Mouse (Mus musculus) myocyte (in vitro differentiated cells): ENCODE results near the gene Mtmr12.

ENCODE experiments used
- E2F4 ChIP-seq: IDR thresholded peaks from one replicate; pipeline ENCODE4 v1.6.1; 2011; ENCODE audit warnings: mild to moderate bottlenecking, control low read depth, moderate library complexity; ENCODE audit not compliant: insufficient read depth
- MAX ChIP-seq: IDR thresholded peaks from one replicate; pipeline ENCODE4 v1.6.1; 2011; ENCODE audit warnings: low read depth, mild to moderate bottlenecking, control low read depth
- MYOD1 ChIP-seq, 3 experiments: IDR thresholded peaks; one replicate each; pipeline ENCODE4 v1.6.1; 2011; ENCODE audit warnings: control low read depth in 2 of 3, low read depth in 2 of 3, mild to moderate bottlenecking in 2 of 3, moderate library complexity in 1 of 3; ENCODE audit not compliant: insufficient read length in 2 of 3, control insufficient read depth in 1 of 3
- MYOG ChIP-seq, 3 experiments: IDR thresholded peaks; one replicate each; pipeline ENCODE4 v1.6.1; 2011; ENCODE audit warnings: control low read depth in 2 of 3, low read depth in 2 of 3, mild to moderate bottlenecking in 2 of 3; ENCODE audit not compliant: insufficient read length in 2 of 3, control insufficient read depth in 1 of 3, insufficient read depth in 1 of 3
- POLR2A ChIP-seq: IDR thresholded peaks from one replicate; pipeline ENCODE4 v1.6.1; 2011; ENCODE audit warnings: low read depth, mild to moderate bottlenecking, control low read depth, moderate library complexity; ENCODE audit not compliant: insufficient read length
- POLR2AphosphoS2 ChIP-seq: IDR thresholded peaks from one replicate; pipeline ENCODE4 v1.6.1; 2011; ENCODE audit warnings: low read depth, control low read depth; ENCODE audit not compliant: insufficient read length
- SRF ChIP-seq: IDR thresholded peaks from one replicate; pipeline ENCODE4 v1.6.1; 2011; ENCODE audit warnings: low read depth; ENCODE audit not compliant: control insufficient read depth, insufficient read length
- TCF3 ChIP-seq: IDR thresholded peaks from one replicate; pipeline ENCODE4 v1.6.1; 2011; ENCODE audit warnings: low read depth, control low read depth; ENCODE audit not compliant: insufficient read length
- USF1 ChIP-seq: IDR thresholded peaks from one replicate; pipeline ENCODE4 v1.6.1; 2011; ENCODE audit warnings: low read depth, mild to moderate bottlenecking, control low read depth, moderate library complexity

- TF ChIP-seq POLR2A = no peak
- TF ChIP-seq MYOG (IDR thresholded peaks at IDR 0.05; ENCODE audit: control insufficient read depth in 1 of 3, insufficient read depth in 1 of 3, insufficient read length in 2 of 3, low read depth in 2 of 3) = no peak
- no peak for TF ChIP-seq E2F4
- TF ChIP-seq MYOD1 (IDR thresholded peaks at IDR 0.05; ENCODE audit: control insufficient read depth in 1 of 3, insufficient read length in 2 of 3, low read depth in 2 of 3) = no peak
- no peak for TF ChIP-seq TCF3
- TF ChIP-seq SRF = no peak
- no peak for TF ChIP-seq POLR2AphosphoS2
- TF ChIP-seq USF1 = no peak
- no peak for TF ChIP-seq MAX
Observed at GRCm38 (mm10) chr15:12310676-12311075, 105.8 kb downstream of the Mtmr12 start.
